Mouse (Mus musculus) midbrain, embryonic 12.5 days (tissue): ENCODE results near the gene Fam181b. TPM values are rescaled to one million over a fixed set of nuclear protein-coding genes. Genes with fewer than 3 reads are reported as not detected.

Experiments
- ATAC-seq: fragments of 200-750 bp; cut with Nextera tagmentation; 2 replicates; pipeline ENCODE4 v1.8.0; 2017; ENCODE audit warnings: low read depth, moderate TSS enrichment, moderate library complexity; ENCODE audit not compliant: low FRiP score
- H3K27ac ChIP-seq: fragments of 300-500 bp; sonication (generic); replicated peaks from 2 replicates; pipeline ENCODE4 v1.5.1; 2016; ENCODE audit warnings: mild to moderate bottlenecking
- H3K27me3 ChIP-seq: fragments of 300-500 bp; sonication (generic); 2 replicates; pipeline ENCODE4 v1.6.1; 2016; ENCODE audit warnings: mild to moderate bottlenecking
- H3K36me3 ChIP-seq: fragments of 300-500 bp; sonication (generic); 2 replicates; pipeline ENCODE4 v1.6.1; 2016
- H3K4me1 ChIP-seq: fragments of 300-500 bp; sonication (generic); 2 replicates; pipeline ENCODE4 v1.6.1; 2016
- H3K4me2 ChIP-seq: fragments of 300-500 bp; sonication (generic); replicated peaks from 2 replicates; pipeline ENCODE4 v1.6.1; 2016; ENCODE audit warnings: mild to moderate bottlenecking, moderate library complexity
- H3K4me3 ChIP-seq: fragments of 300-500 bp; sonication (generic); 2 replicates; pipeline ENCODE4 v1.5.1; 2016; ENCODE audit warnings: mild to moderate bottlenecking
- H3K9ac ChIP-seq: fragments of 300-500 bp; sonication (generic); replicated peaks from 2 replicates; pipeline ENCODE4 v1.6.1; 2016; ENCODE audit warnings: mild to moderate bottlenecking, moderate library complexity
- H3K9me3 ChIP-seq: fragments of 300-500 bp; sonication (generic); 2 replicates; pipeline ENCODE4 v1.6.1; 2016; ENCODE audit warnings: mild to moderate bottlenecking
- WGBS: fragments of 180-500 bp; shearing (Covaris S2); methylation state at CpG from one replicate; pipeline ENCODE4 v1.1.7; 2016; 5-methylcytosine and 5-hydroxymethylcytosine counted together
- polyA plus RNA-seq: library from polyadenylated mRNA; unstranded; fragments of >200 nt; fragmentation: Nextera tagmentation; extraction: Ambion mirVana; gene quantifications from 2 replicates; pipeline ENCODE4 v1.2.1, GENCODE M21; 2016

Gene Fam181b
- polyA plus RNA-seq, 1 experiment from 2014 or later, result 62.0 TPM

DNA sequence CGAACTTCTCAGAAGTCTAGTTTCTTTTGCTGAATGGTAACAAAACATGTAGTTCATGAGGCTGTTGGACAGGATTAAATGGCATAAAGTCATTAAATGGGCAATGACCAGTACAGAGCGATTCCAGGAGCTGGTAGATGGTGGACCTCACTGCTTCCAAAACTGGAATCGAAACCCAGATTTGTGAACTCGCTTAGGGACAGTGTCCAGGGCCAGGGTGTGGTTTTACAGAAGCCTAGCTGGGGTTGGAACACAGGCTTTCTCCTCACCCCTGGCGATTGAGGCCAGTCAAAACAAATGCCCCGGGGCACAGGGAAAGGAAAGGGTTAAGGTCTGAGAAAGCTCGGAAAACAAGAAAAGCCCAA, 263 bp upstream of the Fam181b start:
- H3K36me3 ChIP-seq, result no peaks in the 10 kb centered on the region
- H3K27ac ChIP-seq, result peak overlapping the region; percentile 97
- no peak; the same call in 1 of the 2 replicates for ATAC-seq
- peak overlapping the region; percentile 77 for H3K4me2 ChIP-seq
- WGBS, result 9% methylated on average over 7 of the region's 7 CpGs
- peak overlapping the region; percentile 91 for H3K4me3 ChIP-seq
- H3K9me3 ChIP-seq, result no peaks in the 10 kb centered on the region
- H3K27me3 ChIP-seq, result no peaks in the 10 kb centered on the region
- H3K9ac ChIP-seq, result peak overlapping the region; percentile 94; the same call in 1 of the 2 replicates
- peaks cover 43% of the 10 kb centered on the region for H3K4me1 ChIP-seq

DNA sequence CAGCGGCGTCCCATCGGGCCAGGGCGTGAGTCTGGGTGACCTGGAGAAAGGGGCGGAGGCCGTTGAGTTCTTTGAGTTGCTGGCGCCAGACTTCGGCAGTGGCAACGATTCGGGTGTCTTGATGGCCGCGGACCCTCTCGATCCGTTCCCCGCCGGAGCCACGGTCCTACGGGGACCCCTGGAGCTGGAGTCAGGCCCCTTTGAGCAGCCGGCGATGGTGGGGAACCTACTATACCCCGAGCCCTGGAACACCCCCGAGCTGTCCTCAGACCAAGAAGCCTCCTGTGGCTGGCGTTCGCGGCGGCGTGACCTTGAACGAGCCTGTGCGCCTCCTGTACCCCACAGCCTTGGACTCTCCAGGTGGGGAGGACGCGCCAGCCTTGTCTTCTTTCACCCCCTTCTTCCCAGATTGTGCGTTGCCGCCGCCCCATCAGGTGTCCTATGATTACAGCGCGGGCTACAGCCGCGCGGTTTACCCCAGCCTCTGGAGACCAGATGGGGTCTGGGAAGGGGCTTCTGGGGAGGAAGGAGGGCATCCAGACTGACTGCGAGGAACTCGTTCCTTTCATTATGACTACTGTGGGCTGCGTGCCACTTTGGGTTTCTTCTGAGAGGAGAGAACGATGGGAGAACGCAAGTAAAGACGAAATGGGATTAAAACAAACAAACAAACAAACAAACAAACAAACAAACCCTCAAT, 1.2 kb downstream of the Fam181b start:
- ATAC-seq, result peak; percentile 4; the same call in 1 of the 2 replicates
- Histone ChIP-seq H3K36me3 (no peaks in the 10 kb centered on the region), H3K4me2 (peak overlapping the region; percentile 77), H3K27me3 (no peaks in the 10 kb centered on the region), H3K9me3 (no peaks in the 10 kb centered on the region), H3K4me1 (peaks cover 42% of the 10 kb centered on the region), H3K27ac (peak overlapping the region; percentile 97), H3K9ac (peak overlapping the region; percentile 94), H3K4me3 (peak overlapping the region; percentile 91)
- under 1% methylated on average over 45 of the region's 45 CpGs for WGBS

GRCm38 (mm10) chr7:93093371-93094058, 13.8 kb downstream of the Fam181b start:
- no peaks in the 10 kb centered on the region for H3K9me3 ChIP-seq
- peaks cover 19% of the 10 kb centered on the region for H3K4me1 ChIP-seq
- peak; percentile 72 for ATAC-seq
- no peaks in the 10 kb centered on the region for H3K36me3 ChIP-seq
- H3K9ac ChIP-seq, result peak overlapping the region; percentile 39
- peak overlapping the region; percentile 47 for H3K27ac ChIP-seq
- peaks cover 36% of the 10 kb centered on the region for H3K27me3 ChIP-seq
- H3K4me2 ChIP-seq, result peak overlapping the region; percentile 50
- WGBS, result 5% methylated on average over 11 of the region's 11 CpGs
- peak overlapping the region; percentile 17; the same call in 1 of the 2 replicates for H3K4me3 ChIP-seq

- Histone ChIP-seq H3K9ac (0 out of 2 replicates have a peak overlapping the region, but pooled peaks have one; percentile 21), H3K4me3 (peak overlapping the region; percentile 22)
- ATAC-seq, result peak; percentile 72
Measured at GRCm38 (mm10) chr7:93095511-93095910, 15.8 kb downstream of the Fam181b start.

DNA sequence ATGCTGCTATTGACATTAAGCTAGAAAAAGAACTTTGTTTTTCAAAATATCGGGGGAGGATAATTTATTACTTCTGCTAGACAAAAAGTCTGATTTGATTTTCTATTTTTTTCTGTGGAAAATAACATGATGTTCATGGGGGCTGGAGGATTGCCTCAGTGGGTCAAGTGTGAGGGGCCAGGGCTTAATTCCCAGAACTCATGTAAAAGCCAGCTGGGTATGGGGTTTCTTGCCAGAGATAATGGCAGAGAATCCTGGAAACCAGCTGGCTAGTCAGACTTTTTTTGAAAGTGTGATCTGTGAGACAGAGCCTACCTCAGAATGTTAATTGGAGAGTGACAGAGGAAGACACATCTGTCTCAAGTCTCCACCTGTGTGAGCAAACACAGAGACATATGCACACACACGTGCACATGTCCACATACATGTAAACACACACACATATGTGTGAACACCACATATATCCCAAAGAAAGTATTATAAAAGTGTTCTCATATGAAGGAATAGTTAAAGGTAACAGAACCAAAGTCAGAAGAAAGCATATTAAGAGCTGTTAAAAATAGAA, 25.2 kb downstream of the Fam181b start:
- no peak for ATAC-seq
- Histone ChIP-seq H3K9ac (no peak overlapping the region), H3K4me3 (no peak overlapping the region), H3K4me2 (no peak overlapping the region), H3K27ac (no peak overlapping the region), H3K9me3 (no peaks in the 10 kb centered on the region), H3K36me3 (no peaks in the 10 kb centered on the region), H3K4me1 (no peaks in the 10 kb centered on the region), H3K27me3 (no peaks in the 10 kb centered on the region)
- WGBS, result 89% methylated on average over 2 of the region's 2 CpGs

More at GRCm38 (mm10) chr7:93095511-93095910, 15.8 kb downstream of the Fam181b start:
- Histone ChIP-seq H3K27ac (no peak overlapping the region), H3K36me3 (no peaks in the 10 kb centered on the region), H3K4me1 (peaks cover 19% of the 10 kb centered on the region), H3K9me3 (no peaks in the 10 kb centered on the region), H3K4me2 (peak overlapping the region; percentile 41), H3K27me3 (peaks cover 33% of the 10 kb centered on the region)
- WGBS, result 3% methylated on average over 8 of the region's 8 CpGs

GRCm38 (mm10) chr7:93110370-93110965, 30.8 kb downstream of the Fam181b start:
- WGBS, result 68% methylated on average over 2 of the region's 2 CpGs
- H3K4me3 ChIP-seq, result no peak overlapping the region
- H3K27ac ChIP-seq, result no peak overlapping the region
- no peak overlapping the region for H3K4me2 ChIP-seq
- no peak overlapping the region for H3K9ac ChIP-seq
- no peaks in the 10 kb centered on the region for H3K9me3 ChIP-seq
- no peak for ATAC-seq
- H3K36me3 ChIP-seq, result no peaks in the 10 kb centered on the region
- H3K4me1 ChIP-seq, result no peaks in the 10 kb centered on the region
- no peaks in the 10 kb centered on the region for H3K27me3 ChIP-seq

- no peak overlapping the region for H3K27ac ChIP-seq
- no peaks in the 10 kb centered on the region for H3K4me1 ChIP-seq
- no peak for ATAC-seq
- H3K27me3 ChIP-seq, result no peaks in the 10 kb centered on the region
- WGBS, result 86% methylated on average over 6 of the region's 6 CpGs
- H3K9ac ChIP-seq, result no peak overlapping the region
- H3K36me3 ChIP-seq, result no peaks in the 10 kb centered on the region
- H3K4me3 ChIP-seq, result no peak overlapping the region
- no peak overlapping the region for H3K4me2 ChIP-seq
- H3K9me3 ChIP-seq, result no peaks in the 10 kb centered on the region
Measured at GRCm38 (mm10) chr7:93111056-93111455, 31.4 kb downstream of the Fam181b start.

- H3K4me3 ChIP-seq, result no peak overlapping the region
- no peak overlapping the region for H3K27ac ChIP-seq
- WGBS, result 74% methylated on average over 1 of the region's 1 CpGs
- H3K9ac ChIP-seq, result no peak overlapping the region
- H3K4me2 ChIP-seq, result no peak overlapping the region
- H3K27me3 ChIP-seq, result no peaks in the 10 kb centered on the region
- H3K4me1 ChIP-seq, result no peaks in the 10 kb centered on the region
- no peaks in the 10 kb centered on the region for H3K9me3 ChIP-seq
- no peaks in the 10 kb centered on the region for H3K36me3 ChIP-seq
- no peak for ATAC-seq
Measured at GRCm38 (mm10) chr7:93117561-93117960, 37.9 kb downstream of the Fam181b start.

GRCm38 (mm10) chr7:93123936-93124335, 44.3 kb downstream of the Fam181b start:
- Histone ChIP-seq H3K4me3 (no peak overlapping the region), H3K4me2 (no peak overlapping the region), H3K27ac (no peak overlapping the region), H3K27me3 (no peaks in the 10 kb centered on the region), H3K4me1 (no peaks in the 10 kb centered on the region), H3K36me3 (no peaks in the 10 kb centered on the region), H3K9ac (no peak overlapping the region), H3K9me3 (no peaks in the 10 kb centered on the region)
- ATAC-seq, result no peak
- 85% methylated on average over 1 of the region's 1 CpGs for WGBS

Other genes starting within 250 kb of the Fam181b start
- 17.1 and 19.3 TPM in 2 replicates for gene Ddias, start 205.6 kb upstream of the Fam181b start, polyA plus RNA-seq
- 19.5 and 20.7 TPM in 2 replicates for gene Prcp, start 205.4 kb upstream of the Fam181b start, polyA plus RNA-seq